Mouse (Mus musculus) liver, embryonic 16.5 days (tissue): ENCODE data around the gene Smarcd3. TPM values are rescaled to one million over a fixed set of nuclear protein-coding genes. Genes with fewer than 3 reads are reported as not detected.
A peak's percentile ranks its signal among the peaks of the same experiment; 100 is the strongest.

ENCODE experiments used
- ATAC-seq: fragments of 200-750 bp; cut with Nextera tagmentation; 2 replicates; pipeline ENCODE4 v1.8.0; 2017; ENCODE audit warnings: low read depth, mild to moderate bottlenecking, moderate number of reproducible peaks, moderate library complexity
- H3K27ac ChIP-seq: fragments of 300-500 bp; sonication (generic); 2 replicates; pipeline ENCODE4 v1.5.1; 2014; ENCODE audit warnings: mild to moderate bottlenecking, low read length
- H3K27me3 ChIP-seq: fragments of 300-500 bp; sonication (generic); 2 replicates; pipeline ENCODE4 v1.6.1; 2014; ENCODE audit warnings: low read depth, low read length, mixed read lengths; ENCODE audit not compliant: control insufficient read depth, insufficient read depth
- H3K36me3 ChIP-seq: fragments of 300-500 bp; sonication (generic); 2 replicates; pipeline ENCODE4 v1.6.1; 2014; ENCODE audit warnings: mild to moderate bottlenecking; ENCODE audit not compliant: control insufficient read depth, insufficient read depth
- H3K4me1 ChIP-seq: fragments of 300-500 bp; sonication (generic); 2 replicates; pipeline ENCODE4 v1.6.1; 2014; ENCODE audit warnings: low read depth, low read length, mixed read lengths; ENCODE audit not compliant: control insufficient read depth
- H3K4me2 ChIP-seq: fragments of 300-500 bp; sonication (generic); 2 replicates; pipeline ENCODE4 v1.6.1; 2014; ENCODE audit warnings: low read depth, low read length, mixed read lengths
- H3K4me3 ChIP-seq: fragments of 300-500 bp; sonication (generic); 2 replicates; pipeline ENCODE4 v1.5.1; 2014; ENCODE audit warnings: low read depth, mild to moderate bottlenecking, low read length
- H3K9ac ChIP-seq: fragments of 300-500 bp; sonication (generic); 2 replicates; pipeline ENCODE4 v1.6.1; 2014; ENCODE audit warnings: low read depth, low read length
- H3K9me3 ChIP-seq: fragments of 300-500 bp; sonication (generic); replicated peaks from 2 replicates; pipeline ENCODE4 v1.6.1; 2016; ENCODE audit warnings: low read length; ENCODE audit not compliant: control insufficient read depth
- WGBS: fragments of 180-500 bp; shearing (Covaris S2); extraction: QIAGEN DNeasy Blood & Tissue Kit; methylation state at CpG from one replicate; pipeline ENCODE4 v1.1.7; 2014; ENCODE audit not compliant: insufficient replicate concordance; 5-methylcytosine and 5-hydroxymethylcytosine counted together
- polyA plus RNA-seq: library from polyadenylated mRNA; unstranded; fragments of >200 nt; fragmentation: Nextera tagmentation; extraction: Ambion mirVana; gene quantifications from 2 replicates; pipeline ENCODE4 v1.2.1, GENCODE M21; 2015

The Smarcd3 gene
- polyA plus RNA-seq, 1 experiment from 2014 or later: 1.3 TPM

DNA sequence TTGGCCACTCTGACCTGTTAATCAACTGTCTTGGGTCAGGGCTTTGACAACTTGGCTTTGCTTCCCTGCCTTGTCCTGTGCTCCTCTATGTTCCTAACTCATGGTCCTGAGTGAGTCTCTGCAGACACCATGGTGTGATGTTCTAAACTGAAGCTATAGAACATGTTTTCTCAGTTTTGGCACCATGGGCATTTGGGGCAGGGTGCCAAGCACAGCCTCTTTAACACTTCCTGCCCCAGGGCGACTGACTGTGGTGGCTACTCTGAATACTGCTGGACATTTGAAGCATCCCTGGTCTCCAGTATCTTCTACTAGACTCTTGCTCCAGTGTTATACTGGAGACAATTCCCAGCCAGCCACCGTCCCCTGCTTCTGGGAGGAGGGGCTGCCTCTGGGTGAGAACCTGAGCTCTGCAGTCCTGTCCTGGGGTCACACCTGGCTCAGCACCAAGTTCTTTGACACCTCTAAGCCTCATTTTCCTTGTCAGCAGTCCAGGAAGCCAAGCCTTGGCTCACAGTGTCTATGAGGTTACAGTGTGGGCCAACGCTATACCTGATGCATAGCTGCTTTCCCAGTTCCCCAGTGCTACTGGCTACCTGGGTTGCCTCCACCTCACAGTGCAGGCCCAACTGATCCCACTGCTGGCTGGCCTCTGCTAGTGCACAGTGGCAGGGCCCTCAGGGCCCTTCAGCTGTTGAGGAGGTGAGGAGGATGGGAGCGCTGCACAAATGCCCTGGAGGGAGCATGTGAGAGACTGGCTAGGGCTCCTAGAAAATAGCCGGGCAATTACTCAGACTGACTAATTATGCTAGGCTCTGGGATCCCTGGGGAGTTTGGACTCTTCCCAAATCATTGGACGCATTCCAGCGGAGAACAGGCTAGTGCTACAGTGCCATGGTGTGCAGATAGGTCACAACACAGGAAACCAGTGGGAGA, 12.6 kb downstream of the Smarcd3 start:
- Histone ChIP-seq H3K9ac (no peak overlapping the region), H3K4me1 (no peaks in the 10 kb centered on the region), H3K4me2 (no peak overlapping the region), H3K4me3 (no peak overlapping the region), H3K36me3 (no peaks in the 10 kb centered on the region), H3K9me3 (no peaks in the 10 kb centered on the region), H3K27ac (no peak overlapping the region), H3K27me3 (peaks cover 6% of the 10 kb centered on the region)
- no peak for ATAC-seq
- 57% methylated on average over 7 of the region's 7 CpGs for WGBS

DNA sequence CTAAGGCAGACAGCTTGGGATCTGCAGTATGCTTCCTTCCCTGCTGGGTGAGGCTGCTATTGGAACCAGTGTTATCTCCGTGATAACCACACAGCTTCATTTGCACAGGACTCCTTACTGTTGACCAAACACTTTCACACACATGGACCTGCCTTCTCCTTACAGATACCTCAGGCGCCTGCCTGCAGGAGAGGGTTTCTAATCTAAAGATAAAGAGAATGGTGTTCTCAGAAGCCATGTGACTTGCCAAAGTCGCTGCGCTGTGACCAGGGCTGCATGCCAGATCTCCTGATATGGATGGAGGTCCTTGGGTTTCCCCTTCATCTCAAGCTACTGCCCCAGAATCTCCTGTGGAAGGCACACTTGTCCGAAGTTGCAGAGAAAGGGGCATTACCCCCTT, 14.8 kb downstream of the Smarcd3 start:
- 19% methylated on average over 5 of the region's 5 CpGs for WGBS
- no peaks in the 10 kb centered on the region for H3K36me3 ChIP-seq
- no peaks in the 10 kb centered on the region for H3K9me3 ChIP-seq
- no peak overlapping the region for H3K27ac ChIP-seq
- peaks cover 23% of the 10 kb centered on the region for H3K27me3 ChIP-seq
- H3K4me3 ChIP-seq: no peak overlapping the region
- no peak for ATAC-seq
- H3K4me1 ChIP-seq: no peaks in the 10 kb centered on the region; the same call in 1 of the 2 replicates
- no peak overlapping the region for H3K4me2 ChIP-seq
- no peak overlapping the region for H3K9ac ChIP-seq

DNA sequence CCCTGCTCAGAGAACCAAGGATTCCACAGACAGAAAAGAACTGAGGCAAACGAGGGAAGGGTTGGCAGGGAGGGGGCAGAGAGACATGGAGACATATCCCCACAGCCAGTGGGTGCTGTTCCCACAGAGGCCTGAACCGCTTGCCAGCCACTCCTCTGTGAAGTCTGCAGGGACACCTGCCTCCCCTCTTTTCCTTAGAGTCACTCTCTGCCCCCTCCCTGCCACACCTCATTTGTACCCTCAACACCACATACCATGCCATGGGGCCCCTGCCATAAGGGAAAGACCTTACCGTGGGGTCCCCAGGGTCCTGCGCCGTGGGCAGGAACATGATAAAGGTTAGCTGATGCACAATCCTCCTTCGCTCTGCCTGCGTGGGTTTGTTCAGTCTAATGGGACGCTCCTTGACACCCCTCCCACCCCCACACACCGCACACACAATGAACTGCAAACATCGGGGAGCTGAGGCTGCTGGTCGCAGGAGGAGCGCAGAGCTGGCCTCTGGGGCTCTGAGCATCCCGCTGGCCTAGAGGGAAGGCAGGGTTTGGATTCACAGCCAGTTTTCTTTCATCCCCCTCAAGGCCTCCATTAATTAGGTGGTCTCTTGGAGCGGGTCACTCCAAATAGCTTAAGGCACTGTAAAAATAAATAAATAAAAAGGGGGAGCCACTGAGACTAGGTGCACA, 18.1 kb downstream of the Smarcd3 start:
- Histone ChIP-seq H3K9me3 (no peaks in the 10 kb centered on the region), H3K27ac (no peak overlapping the region), H3K9ac (no peak overlapping the region), H3K4me3 (no peak overlapping the region), H3K27me3 (peaks cover 56% of the 10 kb centered on the region), H3K4me1 (peaks cover 3% of the 10 kb centered on the region; the same call in 1 of the 2 replicates), H3K4me2 (no peak overlapping the region), H3K36me3 (no peaks in the 10 kb centered on the region)
- no peak for ATAC-seq
- 46% methylated on average over 14 of the region's 14 CpGs for whole genome bisulfite sequencing

DNA sequence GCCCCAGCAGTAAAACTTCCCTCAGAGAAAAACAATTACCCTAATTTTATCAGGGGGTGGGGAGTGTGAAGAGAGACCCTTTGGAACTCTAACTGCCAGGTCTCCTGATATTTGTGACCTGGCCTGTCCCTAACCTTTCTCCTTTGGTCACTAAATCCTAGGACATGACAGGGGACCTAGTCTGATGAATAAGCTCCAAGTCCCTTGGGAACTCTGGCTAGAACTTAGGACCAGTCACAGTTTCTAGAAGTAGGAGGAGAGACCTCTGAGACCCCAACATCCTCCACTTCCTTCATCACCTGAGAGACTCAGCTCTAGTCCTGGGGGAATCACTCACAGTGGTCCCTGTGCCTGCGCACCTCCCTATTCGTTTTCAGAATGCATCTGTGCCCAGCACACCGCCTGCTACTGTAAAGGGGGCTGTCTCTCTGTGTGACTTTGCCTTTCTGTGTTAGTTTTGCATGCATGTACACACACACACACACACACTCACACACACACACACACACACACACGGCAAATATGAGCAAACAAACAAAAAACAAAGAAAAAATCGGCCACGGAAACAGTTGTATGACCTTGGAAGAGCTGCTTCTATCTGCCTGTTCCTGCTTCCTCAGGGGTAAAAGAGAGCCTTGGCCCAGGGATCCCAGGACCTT, 18.8 kb downstream of the Smarcd3 start:
- Histone ChIP-seq H3K4me1 (peaks cover 3% of the 10 kb centered on the region; the same call in 1 of the 2 replicates), H3K36me3 (no peaks in the 10 kb centered on the region), H3K27me3 (peaks cover 62% of the 10 kb centered on the region), H3K27ac (no peak overlapping the region), H3K9me3 (no peaks in the 10 kb centered on the region), H3K9ac (no peak overlapping the region), H3K4me2 (peak overlapping the region; percentile 43), H3K4me3 (no peak overlapping the region)
- WGBS: 28% methylated on average over 6 of the region's 6 CpGs
- no peak for ATAC-seq

DNA sequence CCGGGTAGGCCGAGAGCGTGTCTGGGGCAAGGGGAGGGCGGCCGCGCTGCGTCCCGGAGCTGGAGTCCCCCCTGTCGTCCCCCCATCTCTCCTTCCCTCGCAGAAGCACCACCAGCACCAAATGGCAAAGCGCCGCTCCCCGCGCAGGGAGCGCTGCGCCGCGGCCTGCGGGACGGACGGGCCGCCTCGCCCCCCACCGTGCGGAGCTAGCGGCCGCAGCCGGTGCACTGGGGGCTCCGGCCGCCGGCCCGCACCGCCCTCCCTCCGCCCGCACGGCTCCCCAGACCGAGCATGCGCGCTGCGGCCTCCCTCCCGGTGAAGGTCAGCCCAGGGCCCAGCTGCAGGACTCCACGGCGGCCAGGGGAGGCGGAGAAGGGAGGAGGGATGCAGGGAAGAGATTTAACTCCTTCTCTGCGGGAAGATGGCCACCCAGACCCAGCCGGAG, 19.5 kb downstream of the Smarcd3 start:
- H3K4me3 ChIP-seq: peak overlapping the region; percentile 57
- peaks cover 3% of the 10 kb centered on the region; the same call in 1 of the 2 replicates for H3K4me1 ChIP-seq
- no peaks in the 10 kb centered on the region for H3K9me3 ChIP-seq
- under 1% methylated on average over 45 of the region's 46 CpGs for WGBS
- no peaks in the 10 kb centered on the region for H3K36me3 ChIP-seq
- peak overlapping the region; percentile 48 for H3K9ac ChIP-seq
- H3K27me3 ChIP-seq: peaks cover 69% of the 10 kb centered on the region
- peak; percentile 71 for ATAC-seq
- H3K4me2 ChIP-seq: peak overlapping the region; percentile 43
- no peak overlapping the region; the same call in 1 of the 2 replicates for H3K27ac ChIP-seq

DNA sequence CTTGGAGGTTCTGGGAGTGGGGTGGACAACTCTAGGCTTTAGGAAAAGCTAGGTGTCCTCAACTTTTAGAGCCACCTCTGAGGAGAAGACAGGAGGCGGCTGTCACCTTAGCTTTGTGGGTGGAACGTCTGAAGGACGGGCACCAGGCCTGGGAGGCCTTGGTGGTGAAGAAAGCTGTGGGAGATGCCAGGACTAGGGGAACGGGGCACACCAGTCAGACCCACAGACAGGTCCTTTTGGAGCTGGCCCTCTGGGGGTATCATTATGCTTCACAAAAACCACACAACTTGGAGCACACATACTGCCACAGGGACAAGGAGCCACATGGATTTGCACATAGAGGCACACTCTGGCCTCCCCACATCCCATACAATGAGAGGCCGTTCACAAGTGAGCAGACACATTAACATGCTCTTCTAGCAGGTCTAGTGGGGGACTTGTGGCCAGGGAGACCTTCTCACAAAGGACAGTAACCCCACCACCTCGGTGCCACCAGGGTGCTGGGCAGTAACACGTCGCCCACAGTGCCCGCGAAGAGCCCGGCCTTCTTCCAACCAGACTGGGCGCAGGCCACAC, 20.0 kb downstream of the Smarcd3 start:
- Histone ChIP-seq H3K4me1 (peaks cover 3% of the 10 kb centered on the region; the same call in 1 of the 2 replicates), H3K9ac (peak overlapping the region; percentile 48), H3K27ac (no peak overlapping the region; the same call in 1 of the 2 replicates), H3K4me2 (peak overlapping the region; percentile 43), H3K27me3 (peaks cover 74% of the 10 kb centered on the region), H3K9me3 (no peaks in the 10 kb centered on the region), H3K36me3 (no peaks in the 10 kb centered on the region), H3K4me3 (peak overlapping the region; percentile 57)
- no peak for ATAC-seq
- WGBS: 22% methylated on average over 12 of the region's 12 CpGs

DNA sequence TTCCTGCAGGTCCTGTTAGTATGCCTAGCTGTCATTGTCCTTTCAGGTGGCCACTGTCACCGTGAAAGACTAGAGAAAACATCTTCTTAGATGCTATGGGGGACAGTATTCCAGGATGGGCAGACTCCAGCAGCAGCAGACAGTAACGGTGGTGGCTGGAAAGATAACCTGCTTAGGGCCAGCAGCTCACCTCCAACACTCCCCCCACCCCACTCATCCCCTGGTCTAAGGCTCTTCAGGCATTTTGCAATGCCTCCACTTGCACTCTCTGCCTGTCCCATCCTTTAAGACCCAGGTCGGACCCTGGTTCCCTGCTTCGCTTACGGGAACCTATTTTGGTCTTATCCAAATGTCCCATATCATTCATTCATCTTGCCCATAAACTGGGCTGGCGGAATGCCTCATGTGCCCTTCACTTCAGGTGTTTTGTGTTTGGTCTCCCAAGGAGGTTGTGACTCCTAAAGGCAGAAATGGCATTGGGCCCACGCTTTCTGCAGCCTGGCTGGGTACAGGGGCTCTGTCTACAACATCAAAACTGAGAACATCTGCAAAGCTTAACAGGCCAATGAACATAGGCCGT, 20.7 kb downstream of the Smarcd3 start:
- no peaks in the 10 kb centered on the region for H3K36me3 ChIP-seq
- no peaks in the 10 kb centered on the region for H3K9me3 ChIP-seq
- ATAC-seq: no peak
- H3K4me1 ChIP-seq: peaks cover 3% of the 10 kb centered on the region; the same call in 1 of the 2 replicates
- H3K27me3 ChIP-seq: peaks cover 80% of the 10 kb centered on the region
- WGBS: 52% methylated on average over 8 of the region's 8 CpGs
- no peak overlapping the region for H3K27ac ChIP-seq
- no peak overlapping the region for H3K9ac ChIP-seq
- no peak overlapping the region for H3K4me2 ChIP-seq
- H3K4me3 ChIP-seq: no peak overlapping the region

DNA sequence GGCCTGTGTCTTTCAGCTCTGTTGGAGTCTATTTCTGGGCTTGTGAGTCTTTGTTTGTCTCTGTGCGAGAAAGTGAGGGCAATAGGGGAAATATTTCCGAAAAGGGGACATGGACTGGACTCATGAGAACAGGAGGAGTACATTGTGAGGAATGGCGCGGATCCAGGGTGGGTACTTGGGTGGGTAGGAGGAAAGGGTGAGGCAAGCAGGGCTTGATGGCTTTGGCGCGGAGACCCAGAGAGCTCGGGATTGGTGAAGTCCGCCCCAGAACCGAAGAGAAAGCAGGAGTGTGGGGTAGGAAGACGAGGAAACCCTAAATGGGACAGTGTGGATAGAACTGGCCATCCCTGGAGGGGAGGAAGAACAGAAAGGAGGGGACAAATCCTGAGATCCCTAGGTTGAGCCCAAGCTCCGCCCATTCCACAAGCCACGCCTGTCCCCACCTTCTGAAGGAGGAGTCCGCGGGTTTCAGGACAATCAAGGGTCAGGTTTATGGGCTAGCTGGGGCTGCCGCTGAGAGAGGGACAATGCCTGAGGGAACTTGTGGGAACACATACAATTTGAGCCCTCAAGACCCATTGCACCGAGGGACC, 21.4 kb downstream of the Smarcd3 start:
- 3% methylated on average over 16 of the region's 16 CpGs for WGBS
- Histone ChIP-seq H3K9ac (no peak overlapping the region), H3K4me2 (peak overlapping the region; percentile 75), H3K27me3 (peaks cover 87% of the 10 kb centered on the region), H3K36me3 (no peaks in the 10 kb centered on the region), H3K9me3 (no peaks in the 10 kb centered on the region), H3K4me1 (peaks cover 7% of the 10 kb centered on the region), H3K27ac (no peak overlapping the region), H3K4me3 (peak overlapping the region; percentile 52)
- peak; percentile 66 for ATAC-seq
